Mouse (Mus musculus) cerebellum, postnatal 14 days (tissue): Measurements from ENCODE around the gene Kcnj6.
"Not testable (repeated sequence)": the region's sequence is repeated elsewhere in the genome, so short reads cannot be mapped to it uniquely, and the experiment has no call there.

Source experiments
- DNase-seq, 2 experiments: peaks; one replicate each; pipeline ENCODE4 v3.0.0; 2021; ENCODE audit warnings: mixed read lengths in 2 of 2

The Kcnj6 gene

GRCm38 (mm10) chr16:94850393-94850792, 147.1 kb downstream of the Kcnj6 start:
- DNase-seq: no peak

- DNase-seq: no peak
Measured at GRCm38 (mm10) chr16:94845996-94846395, 151.5 kb downstream of the Kcnj6 start.

DNA sequence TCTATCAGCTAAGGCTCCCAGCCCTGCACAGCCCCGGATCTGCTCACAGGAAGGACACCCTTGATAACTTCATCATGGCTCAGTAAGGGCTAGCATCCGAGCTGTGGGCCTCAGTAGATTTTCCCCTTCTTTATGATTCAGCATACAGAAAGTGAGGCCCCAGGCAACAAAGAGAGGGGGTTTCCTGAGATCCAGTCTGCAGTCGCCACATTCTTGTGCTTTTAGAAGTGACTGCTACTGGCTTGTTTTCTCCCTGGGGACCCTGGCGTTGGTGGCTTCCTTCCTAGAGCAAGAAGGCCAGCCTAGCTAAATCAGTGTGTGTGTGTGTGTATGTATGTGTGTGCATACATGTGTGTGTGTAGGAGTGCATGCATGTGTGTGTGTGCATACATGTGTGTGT, 152.7 kb downstream of the Kcnj6 start:
- no peak for DNase-seq

DNA sequence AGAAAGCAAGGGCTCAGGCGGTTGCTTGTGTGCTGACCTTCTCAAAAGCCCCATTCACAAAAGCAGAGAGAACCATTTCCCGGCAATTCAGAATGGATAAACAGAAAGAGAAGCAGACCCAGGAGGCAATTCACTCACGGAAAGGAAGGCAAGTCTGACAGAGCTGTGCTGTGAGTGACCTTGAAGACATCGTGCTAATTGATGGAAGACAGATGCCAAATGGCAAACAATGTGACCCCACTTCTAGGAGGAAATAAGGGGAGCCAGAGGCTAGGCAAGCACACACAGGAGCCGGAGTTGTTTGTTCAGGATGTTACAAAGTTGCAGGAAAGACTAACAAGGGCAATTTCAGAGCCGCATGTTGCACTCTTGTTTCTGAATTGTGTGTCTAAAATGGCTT, 158.1 kb downstream of the Kcnj6 start:
- DNase-seq: no peak

- no peak for DNase-seq
Measured at GRCm38 (mm10) chr16:94837881-94838280, 159.6 kb downstream of the Kcnj6 start.

DNA sequence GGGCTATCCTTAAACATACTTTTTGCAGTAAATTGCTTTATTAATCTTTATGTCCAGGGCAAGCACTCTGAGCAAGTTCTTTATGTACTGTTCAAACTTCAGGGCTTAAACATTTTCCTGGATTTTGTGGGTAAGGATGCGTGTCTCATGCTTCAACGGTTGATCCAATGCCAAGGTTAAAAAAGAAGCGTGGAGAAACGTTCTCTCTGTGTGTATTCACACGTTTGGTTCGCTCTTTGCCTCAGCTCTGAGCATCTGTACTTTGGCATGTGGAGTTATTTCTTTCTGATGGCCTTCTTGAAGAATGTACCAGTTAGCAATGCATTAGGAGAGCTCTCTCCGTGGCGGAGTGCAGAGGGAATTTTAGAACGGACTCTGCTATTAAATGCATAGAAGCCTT, 163.0 kb downstream of the Kcnj6 start:
- no peak for DNase-seq

DNA sequence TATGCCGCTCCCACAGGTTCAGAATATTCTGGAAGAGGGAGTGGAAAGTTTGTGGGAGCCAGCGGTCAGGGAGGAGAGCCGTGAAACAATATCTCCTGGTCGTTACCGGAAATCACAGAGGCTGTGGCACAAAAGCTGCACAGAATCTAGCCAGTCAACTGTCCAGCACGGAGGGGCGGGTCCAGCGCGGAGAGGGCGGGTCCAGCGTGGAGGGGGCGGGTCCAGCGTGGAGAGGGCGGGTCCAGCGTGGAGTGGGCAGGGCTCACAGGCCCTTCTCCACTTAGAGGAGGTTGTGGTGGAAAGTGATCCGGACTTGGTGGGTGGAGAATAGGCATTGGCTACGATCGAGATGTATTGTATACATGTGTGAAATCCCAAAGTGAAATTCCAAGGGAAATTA, 169.3 kb downstream of the Kcnj6 start:
- no peak for DNase-seq

GRCm38 (mm10) chr16:94827092-94827585, 170.4 kb downstream of the Kcnj6 start:
- DNase-seq: peak; percentile 73 to 82

- no peak for DNase-seq
Measured at GRCm38 (mm10) chr16:94825274-94825673, 172.2 kb downstream of the Kcnj6 start.

- DNase-seq: no peak
Measured at GRCm38 (mm10) chr16:94822611-94823010, 174.9 kb downstream of the Kcnj6 start.

DNA sequence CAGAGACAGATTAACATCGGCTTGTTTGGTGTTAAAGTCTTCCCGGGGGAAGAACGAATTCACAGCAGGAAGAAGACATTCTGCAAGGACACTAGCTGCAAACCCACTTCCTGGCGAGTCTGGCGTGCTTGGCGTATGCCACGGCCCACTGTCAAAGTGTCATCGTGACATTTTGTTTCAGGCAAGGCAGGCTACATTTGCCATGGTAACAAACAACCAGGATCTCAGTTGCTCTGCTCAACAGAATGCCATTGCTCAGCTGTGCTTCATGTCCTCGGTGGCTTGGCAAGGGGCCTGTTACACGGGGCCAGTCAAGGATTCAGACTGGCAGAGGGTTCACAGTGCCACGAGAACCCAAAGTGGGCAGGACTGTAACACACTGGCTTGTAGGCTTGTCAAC, 175.9 kb downstream of the Kcnj6 start:
- peak; percentile 44 to 59 for DNase-seq

DNA sequence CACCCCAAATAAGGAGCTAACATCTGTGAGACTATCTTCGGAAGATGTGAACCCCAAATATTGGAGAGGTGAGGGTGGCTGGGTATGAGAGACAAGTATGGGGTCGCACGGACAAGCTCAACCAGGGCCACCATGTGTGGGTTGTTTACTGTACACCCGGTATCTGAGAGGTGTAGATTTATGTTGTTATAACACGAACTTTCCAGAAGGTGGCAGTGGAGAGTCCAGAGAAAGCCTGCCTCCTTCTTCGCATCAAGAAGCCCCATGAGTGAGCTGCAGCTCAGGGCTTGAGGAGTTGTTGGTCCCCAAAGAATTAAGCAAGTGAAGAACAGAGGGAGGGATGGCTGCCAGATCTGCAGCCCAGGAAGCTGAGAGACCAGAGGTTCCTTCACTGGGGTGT, 181.1 kb downstream of the Kcnj6 start:
- peak; percentile 68 to 79 for DNase-seq

DNA sequence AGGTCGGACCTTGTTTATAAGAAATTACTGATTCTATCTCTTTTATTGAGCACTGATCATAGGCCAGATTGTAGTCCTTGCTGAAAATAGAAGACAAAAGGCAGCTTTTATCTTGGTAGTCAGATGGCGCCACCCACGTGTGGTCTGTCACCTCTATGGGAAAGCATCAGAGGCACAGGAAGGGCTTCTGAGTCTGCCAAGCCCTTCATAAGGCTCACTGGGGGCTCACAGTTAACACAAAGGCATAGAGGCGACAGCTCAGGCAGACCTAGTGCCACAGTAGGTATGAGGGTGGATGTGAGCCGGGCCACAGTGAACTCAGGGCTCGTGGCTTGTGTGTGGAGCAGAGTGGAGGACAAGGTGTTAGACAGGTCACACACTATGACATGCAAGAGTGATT, 181.6 kb downstream of the Kcnj6 start:
- DNase-seq: peak in 1 of 2 experiments; percentile 53

DNA sequence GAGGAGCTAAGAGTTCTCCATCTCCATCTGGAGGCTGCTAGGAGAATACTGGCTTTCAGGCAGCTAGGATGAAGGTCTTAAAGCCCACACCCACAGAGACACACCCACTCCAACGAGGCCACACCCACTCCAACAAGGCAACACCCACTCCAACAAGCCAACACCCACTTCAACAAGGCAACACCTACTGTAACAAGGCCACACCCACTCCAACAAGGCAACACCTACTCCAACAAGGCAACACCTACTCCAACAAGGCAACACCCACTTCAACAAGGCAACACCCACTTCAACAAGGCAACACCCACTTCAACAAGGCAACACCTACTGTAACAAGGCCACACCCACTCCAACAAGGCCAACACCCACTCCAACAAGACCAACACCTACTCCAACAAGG, 188.2 kb downstream of the Kcnj6 start:
- not testable (repeated sequence) for DNase-seq

DNA sequence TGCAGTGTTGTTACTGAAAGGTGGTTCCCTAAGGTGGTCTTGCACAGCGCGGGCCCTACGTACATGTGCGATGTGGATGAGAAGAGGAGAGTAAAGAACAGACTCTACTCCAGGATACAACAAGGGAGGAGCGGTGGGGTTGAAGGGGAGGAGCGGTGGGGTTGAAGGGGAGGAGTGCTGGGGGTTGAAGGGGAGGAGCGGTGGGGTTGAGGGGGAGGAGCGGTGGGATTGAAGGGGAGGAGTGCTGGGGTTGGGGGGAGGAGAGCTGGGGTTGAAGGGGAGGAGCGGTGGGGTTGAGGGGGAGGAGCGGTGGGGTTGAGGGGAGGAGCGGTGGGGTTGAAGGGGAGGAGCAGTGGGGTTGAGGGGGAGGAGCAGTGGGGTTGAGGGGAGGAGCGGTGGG, 199.3 kb downstream of the Kcnj6 start:
- DNase-seq: no peak

DNA sequence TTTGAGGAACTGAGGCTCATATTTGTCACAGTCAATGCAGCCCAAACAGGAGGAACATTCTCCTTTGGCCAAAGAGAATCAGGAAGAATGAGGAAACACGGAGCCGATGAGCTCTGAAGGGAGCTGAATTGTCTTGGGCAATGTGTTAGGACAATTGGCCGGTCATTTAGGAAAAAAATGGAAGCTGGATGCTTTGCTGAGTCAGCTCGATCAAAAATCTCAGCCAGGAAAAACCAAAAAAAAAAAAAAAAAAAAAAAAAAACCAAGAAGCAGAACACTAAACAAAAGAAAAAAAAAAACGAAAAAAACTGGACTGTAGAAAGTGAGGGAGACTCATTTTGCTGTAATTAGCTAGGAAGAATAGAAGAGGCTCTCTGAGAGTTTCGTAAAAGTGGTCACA, 200.1 kb downstream of the Kcnj6 start:
- no peak for DNase-seq

DNA sequence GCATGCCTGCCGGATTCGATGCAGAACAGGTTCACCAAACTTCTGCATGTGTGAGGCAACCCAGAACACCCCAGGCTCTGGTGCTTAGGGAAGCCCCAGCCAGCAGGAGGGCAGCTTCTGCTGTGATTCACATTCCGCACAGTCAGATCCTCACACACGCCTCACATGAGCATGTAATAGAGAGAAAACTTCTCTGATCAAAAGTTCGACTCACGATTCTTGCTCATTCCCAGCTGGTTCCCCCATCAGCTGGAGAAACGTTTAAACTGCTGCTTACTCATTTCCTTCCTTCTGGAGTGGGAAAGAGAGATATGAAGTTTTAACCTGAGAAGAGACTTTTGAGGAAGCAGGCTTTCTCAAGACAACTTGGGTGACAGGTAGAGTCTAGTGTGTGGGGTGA, 204.5 kb downstream of the Kcnj6 start:
- no peak for DNase-seq

- DNase-seq: peak; percentile 73 to 77
Measured at GRCm38 (mm10) chr16:94789958-94790357, 207.5 kb downstream of the Kcnj6 start.

- no peak for DNase-seq
Measured at GRCm38 (mm10) chr16:94788716-94789115, 208.8 kb downstream of the Kcnj6 start.

- DNase-seq: peak; percentile 89 to 91
Measured at GRCm38 (mm10) chr16:94788165-94788564, 209.3 kb downstream of the Kcnj6 start.

DNA sequence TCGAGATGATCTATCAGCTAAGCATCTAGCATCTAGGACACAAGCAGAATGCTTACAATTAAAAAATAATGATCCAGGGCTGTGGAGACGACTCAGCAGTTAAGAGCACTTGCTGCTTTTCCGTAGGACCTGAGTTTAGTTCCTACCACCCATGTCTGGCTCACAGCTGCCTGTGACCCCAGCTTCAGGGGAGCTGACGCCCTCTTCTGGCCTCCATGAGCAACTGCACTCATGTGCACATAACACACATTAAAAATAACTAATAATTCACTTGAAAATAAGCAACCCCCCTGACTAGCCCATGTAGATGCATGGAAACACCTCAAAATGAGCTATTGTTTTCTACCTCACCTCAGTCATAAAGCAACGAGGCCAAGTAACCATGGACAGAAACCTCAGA, 211.6 kb downstream of the Kcnj6 start:
- no peak for DNase-seq

DNA sequence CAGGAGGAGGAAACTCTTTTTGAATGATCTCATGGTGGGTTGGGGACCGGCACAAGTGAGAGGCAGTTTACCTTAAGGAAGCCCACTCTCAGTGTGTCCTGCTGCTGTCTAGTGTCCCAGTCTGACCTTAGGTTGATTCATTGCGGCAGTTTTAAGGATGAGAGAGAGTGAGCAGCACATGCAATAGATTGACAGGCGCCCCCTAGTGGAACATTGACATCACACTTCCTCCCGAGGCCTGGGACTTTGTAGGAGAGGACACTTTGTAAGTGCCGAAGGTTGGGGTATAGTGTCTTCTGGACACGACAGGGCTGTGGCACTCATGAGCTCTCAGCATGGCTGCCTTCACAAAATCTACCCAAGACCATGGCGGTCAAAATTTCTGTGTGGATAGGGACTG, 213.8 kb downstream of the Kcnj6 start:
- DNase-seq: peak; percentile 54 to 70

GRCm38 (mm10) chr16:94782110-94782946, 215.2 kb downstream of the Kcnj6 start:
- DNase-seq: no peak

DNA sequence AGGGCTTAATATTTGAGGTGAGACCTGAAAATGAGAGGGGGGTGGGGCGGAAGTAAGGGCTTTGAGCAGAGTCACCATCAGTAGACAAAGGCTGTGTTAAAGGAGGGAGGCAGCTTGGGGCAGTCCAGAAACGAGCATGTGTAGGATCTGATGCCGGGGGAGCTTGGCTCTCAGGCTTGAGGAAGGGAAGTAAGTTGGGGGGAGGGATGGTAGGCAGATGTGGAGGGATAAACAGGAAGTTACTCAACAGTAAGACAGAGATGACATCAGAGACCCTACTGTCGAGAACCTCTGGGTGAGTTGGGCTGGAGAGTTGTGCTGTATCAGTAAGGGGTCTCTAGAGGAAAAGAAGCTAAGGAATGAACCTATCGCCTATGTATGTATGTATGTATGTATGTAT, 223.6 kb downstream of the Kcnj6 start:
- DNase-seq: no peak

DNA sequence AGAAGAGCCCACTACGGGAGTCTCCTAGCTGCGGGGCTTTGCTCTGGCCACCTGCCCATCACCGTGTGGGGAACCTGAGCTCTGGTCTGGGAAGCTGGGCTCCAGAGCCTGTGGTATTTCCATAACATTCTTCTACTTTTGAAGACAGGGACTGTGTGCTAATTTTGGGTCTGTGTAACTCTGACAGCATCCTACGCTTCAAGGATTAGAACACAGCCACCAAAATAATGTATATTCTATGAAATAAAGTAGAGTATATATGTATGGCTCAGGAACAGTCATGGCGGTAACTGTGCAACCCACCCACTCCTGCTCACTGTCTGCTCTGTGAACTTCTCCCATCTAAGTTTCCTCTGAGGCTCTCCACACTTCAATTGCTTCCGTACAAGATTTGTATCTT, 229.9 kb downstream of the Kcnj6 start:
- no peak for DNase-seq
